Mouse (Mus musculus): ENCODE measurements around the gene Fam196b. TPM values are rescaled to one million over a fixed set of nuclear protein-coding genes. Genes with fewer than 3 reads are reported as not detected.

Gene Fam196b
- polyA plus RNA-seq, 1 experiment from 2014 or later = 0.28 TPM

Other genes with a start within 250 kb of the Fam196b start
- gene 4930469K13Rik, start 216.3 kb upstream of the Fam196b start, polyA plus RNA-seq (2015; fragmentation: Nextera tagmentation; extraction: Ambion mirVana) = 0.19 and 0.23 TPM in 2 replicates
- gene Foxi1, start 106.7 kb upstream of the Fam196b start, polyA plus RNA-seq (2015; fragmentation: Nextera tagmentation; extraction: Ambion mirVana) = not detected in 2 replicates

Measured in stomach, embryonic 15.5 days (tissue).